Mouse (Mus musculus) frontal cortex, adult (tissue): ENCODE results near the gene Rbp7.
"Not testable (repeated sequence)": the region's sequence is repeated elsewhere in the genome, so short reads cannot be mapped to it uniquely, and the experiment has no call there.

Experiments
- ATAC-seq: cut with Nextera tagmentation; 2 replicates; pipeline ENCODE4 v1.9.2; 2017; ENCODE audit warnings: mild to moderate bottlenecking, moderate library complexity, mixed read lengths; ENCODE audit not compliant: low TSS enrichment

The Rbp7 gene

DNA sequence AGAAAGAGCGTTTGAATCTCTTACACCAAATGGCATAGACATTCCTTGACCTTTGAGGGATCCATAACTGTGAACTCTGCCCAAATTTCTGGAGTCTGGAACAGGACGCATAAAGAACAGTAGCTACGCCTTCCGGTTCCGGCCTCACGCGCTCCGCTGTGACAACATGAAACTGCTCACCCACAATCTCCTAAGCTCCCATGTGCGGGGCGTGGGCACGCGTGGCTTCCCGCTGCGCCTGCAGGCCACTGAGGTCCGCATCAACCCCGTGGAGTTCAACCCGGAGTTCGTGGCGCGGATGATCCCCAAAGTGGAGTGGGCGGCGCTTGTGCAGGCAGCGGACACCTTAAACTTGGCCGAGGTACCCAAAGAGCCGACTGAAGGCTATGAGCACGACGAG lies 2.4 kb upstream of the Rbp7 start:
- peak; percentile 41; the same call in 1 of the 2 replicates for ATAC-seq

DNA sequence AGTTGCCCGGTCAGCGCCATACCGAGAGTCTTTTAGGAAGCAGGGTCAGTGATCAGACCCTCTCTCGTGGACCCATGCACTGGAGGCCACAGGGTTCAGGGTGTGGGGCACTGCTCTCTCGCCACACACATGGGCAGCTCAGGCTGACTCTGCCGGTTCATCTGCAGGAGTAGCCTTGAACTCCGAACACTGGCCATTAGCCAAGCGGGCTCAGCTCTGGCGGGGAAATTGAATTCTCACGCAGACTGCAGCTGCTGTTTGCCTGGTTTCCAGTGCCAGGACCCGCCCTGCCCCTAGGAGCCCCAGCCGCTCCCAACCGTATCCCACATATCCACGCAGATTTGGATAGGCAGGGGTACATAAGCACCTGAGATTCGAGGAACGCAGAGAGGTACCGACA lies 515 bp downstream of the Rbp7 start:
- ATAC-seq, result no peak

DNA sequence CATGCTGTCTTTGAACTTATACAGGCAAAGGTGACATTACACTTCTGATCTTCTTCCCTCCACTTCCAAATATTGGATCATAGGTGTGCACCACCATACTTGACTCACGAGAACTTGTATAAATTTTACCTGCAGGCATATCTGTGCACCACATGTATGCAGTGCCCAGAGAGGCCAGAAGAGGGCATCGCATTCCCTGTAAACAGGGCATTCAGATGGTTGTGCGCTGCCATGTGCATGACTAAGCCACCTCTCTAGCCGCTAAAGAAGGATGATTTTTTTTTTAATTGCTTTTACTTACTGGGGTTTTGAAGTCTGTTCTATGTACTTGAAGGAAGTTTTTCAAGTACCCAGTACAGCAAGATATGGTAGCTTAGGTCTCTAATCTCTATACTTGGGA lies 1.1 kb downstream of the Rbp7 start:
- no peak for ATAC-seq

DNA sequence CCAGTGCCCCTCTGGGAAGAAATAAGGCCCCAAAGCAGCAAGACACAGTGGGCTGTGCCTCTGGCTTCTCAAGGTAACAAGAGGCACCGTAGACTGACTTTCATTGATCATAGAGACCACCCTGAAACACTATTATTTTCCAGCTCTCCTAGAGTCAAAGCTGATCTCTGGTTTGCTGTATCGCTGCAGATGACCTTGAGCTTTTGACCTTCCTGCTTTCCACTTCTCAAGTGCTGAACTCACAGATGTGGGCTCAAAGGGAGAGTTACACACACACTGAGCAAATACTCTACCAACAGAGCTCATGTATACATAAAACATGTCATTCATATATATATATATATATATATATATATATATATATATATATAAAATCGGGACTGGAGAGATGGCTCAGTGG lies 4.1 kb downstream of the Rbp7 start:
- no peak for ATAC-seq

DNA sequence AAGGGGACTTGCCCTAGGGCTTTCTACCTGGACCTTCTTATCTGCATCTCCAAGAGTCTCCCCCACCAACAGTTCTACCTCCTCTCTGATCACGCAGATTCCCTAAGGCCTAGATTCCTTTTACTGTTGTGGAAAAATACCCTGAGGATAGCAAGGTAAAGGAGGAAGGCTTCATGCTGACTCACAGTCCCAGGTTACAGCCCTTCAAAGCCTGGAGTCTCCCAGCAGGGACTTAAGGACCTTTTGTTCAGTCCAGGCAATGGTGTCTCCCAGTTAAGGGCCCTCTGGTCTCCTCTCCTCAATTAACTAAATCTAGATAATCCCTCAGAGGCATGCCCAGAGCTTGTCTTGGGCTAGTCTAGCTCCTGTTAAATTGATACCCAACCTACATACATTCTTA lies 8.5 kb downstream of the Rbp7 start:
- no peak for ATAC-seq

DNA sequence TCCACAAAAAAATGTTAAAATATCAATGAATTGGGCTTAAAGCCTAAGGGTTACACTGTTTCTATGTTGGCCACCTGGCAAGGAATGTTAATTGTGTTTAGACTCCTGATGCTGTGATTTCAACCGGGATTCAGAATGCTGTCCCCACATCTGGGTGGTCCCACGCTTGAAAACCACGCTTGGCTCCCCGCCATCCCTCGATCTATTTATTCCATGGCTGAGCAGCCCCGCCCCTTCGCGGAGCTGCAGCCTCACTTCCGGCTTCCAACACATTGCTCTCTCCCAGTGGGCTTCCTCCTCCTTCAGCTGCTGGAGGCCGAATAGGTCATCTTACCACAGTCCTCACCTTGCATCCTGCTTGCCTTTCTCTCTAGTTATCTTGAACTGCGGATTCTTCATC lies 8.9 kb downstream of the Rbp7 start:
- no peak for ATAC-seq

DNA sequence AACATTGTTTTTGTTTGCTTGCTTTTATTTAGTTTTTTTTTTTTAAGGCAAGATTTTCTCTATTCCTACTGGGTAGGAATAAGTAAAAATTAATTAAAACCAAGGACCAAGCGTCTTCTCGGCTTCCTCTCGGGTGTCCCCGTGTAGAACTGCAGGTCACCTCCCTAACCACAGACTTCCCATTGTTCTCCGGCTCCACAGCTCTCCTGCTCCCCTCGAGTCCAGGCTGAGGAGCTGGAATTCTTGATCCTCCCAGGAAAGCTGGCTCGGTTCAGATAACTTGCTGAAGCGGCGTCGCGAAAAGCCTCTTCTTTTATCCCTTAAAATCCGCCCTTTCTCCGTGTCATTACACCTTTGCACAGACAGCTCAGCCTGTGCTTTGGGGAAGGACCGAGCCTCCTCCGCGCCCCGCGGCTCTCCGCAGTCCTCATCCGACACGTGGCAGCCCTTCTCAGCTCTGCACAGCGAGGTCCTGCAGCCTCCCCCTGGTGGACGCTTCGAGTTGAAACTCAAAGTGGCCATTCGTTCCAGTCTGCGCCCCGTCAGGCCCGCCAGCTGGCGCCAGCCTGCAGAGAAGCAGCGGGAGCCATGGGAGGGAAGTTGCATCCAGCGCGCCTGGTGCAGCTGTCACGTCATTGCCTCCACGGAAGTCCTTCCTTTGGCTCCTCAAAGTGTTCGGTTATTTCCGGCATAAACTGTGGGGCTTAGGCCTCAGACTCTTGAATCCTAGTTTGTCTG lies 9.6 kb downstream of the Rbp7 start:
- peak; percentile 99 for ATAC-seq

DNA sequence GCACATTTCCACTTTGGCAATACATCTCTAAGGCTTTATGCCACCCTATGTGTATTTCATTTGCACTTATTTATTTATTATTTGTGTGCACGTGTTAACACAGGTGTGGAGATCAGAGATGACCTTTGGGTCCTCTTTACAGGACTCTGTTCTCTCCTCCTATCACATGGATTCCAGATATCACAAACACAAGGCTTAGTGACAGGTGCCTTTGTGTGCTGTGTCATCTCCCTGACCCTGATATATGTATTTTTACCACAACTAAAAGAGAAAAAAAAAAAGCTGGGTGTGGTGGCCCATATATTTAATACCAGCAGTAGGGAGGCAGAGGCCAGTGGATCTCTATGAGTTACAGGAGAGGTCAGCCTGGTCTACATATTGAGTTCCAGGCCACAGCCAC lies 10.3 kb downstream of the Rbp7 start:
- ATAC-seq, result no peak

DNA sequence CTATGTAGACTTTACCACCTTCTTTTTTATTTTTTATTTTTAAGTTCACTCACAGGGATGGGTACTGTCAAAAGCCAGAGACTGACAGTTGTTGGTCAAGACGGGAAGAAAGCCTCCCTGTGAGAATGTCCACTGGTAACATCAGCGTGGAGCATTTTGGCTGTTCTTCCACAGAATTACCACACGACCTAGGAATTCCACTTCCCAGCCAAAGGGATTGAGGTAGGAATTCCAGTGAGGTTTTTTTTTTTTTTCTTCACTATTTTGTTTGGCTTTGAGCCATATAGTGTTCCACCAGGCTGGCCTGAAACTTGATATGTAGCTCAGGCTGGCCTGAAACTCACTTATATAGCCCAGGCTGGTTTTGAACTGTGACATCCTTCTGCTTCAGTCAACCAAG lies 12.3 kb downstream of the Rbp7 start:
- no peak for ATAC-seq

DNA sequence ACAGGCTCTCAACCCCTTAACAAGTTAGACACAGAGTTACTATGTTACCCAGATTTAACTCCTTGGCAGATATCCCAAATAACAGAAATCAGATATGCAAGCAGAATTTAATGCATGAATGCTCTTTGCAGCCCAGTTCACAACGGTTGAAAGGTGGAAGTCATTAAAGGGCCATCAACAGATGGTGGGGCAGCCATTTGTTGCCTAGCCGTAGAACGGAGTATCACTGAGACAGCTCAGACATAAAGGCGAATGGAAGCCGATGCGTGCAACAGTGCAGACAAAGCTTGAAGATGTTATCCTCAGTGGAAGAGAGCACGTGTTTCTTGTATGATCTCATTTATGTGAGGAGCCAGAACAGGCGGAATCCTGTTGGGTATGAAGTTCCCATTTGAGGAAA lies 14.2 kb downstream of the Rbp7 start:
- ATAC-seq, result no peak

DNA sequence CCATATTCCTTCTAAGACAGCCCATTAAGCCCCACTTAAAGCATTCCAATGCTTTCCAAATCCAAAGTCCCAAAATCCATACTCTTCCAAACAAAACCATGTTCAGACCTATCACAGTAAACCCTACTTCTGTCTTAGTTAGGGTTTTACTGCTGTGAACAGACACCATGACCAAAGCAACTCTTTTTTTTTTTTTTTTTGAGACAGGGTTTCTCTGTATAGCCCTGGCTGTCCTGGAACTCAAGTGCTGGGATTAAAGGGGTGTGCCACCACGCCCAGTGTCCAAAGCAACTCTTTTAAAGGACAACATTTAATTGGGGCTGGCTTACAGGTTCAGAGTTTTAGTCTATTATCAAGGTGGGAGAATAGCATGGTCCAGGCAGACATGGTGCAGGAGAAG lies 22.9 kb downstream of the Rbp7 start:
- ATAC-seq, result not testable (repeated sequence)

DNA sequence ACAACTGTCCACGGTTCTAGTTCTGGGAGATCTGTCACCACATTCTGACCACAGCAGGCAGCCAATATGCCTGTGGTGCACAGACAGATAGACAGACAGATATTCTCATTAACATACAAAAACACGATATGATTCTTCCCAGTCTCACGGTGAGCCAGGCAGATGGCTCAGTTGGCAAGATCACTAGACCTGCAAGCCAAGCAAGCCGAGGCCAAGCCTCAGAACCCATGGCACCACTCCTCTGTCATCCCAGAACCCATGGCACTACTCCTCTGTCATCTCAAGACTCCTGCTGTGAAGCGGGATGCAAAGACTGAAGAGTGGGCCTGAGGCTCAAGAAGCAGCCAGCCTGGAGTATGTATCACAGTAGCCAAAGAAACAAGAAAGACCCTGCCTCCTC lies 25.2 kb downstream of the Rbp7 start:
- ATAC-seq, result no peak

DNA sequence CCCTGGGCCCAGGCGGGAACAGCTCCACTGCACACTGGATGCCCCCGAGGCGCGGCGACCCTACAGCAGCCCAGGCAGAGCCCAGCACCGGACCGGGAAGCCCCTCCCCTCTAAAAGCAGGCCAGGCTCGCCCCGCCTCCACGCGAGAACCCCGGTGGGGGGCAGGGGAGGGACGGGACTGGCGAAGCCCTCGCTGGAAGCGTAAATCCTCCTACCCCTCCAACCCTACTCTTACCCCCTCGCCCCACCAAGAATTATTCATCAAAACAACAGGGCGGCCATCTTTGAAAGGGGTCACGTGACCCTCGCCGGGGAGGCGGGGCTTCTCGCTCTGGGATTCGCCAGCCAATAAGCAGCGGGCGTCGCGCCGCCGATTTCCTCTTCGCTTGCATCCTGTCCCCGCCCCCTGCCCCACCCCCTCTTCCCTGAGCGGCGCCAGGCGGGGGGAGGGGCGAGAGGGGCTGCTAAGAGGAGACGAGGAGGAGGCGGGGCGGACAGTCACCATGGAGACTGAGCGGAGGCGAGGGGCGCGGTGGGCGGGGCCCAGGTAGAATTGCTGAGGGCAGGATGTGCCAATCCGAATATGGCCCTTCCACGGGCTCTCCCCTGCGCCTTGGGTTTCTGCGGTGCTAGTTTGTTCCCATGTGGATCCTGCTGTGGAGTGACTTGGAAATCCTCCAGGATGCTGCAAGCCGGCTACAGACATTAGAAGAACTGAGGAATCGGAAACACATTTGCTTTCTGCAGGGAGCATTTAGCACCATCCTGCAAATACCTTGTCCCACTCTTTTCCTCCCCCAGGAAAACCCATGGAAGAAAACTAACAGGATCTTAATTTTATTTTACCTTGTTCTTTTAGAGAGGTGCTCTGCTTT lies 28.2 kb downstream of the Rbp7 start, which contains the start of gene Ube4b:
Ube4b (minus strand) TSS at position 425 of the 875 bp plus-strand sequence.
- ATAC-seq, result peak; percentile 73

DNA sequence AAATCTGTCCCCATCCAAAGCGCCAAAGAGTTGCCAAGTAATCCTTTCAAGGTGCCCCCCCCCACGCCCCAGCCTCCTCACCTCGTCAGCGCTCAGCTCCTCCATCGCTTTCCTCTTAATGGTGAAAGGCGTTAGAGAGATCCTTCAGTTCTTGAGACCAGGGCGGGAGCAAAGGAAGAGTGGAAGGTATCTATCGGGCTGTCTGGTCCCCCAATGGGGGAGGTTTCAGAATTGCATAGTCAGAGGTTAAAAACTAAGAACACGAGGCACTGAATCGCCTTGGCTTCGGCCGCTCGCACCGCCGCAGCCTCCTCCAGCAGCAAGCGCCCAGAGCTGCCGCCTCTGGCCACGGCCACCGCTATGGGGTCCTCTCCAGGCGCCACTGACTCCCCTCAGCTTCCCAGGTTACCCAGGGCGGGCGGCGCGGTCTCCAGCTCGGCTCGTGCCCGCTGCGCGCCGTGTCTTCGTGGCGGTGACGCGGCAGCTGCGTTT lies 28.9 kb downstream of the Rbp7 start:
- ATAC-seq, result peak; percentile 26

DNA sequence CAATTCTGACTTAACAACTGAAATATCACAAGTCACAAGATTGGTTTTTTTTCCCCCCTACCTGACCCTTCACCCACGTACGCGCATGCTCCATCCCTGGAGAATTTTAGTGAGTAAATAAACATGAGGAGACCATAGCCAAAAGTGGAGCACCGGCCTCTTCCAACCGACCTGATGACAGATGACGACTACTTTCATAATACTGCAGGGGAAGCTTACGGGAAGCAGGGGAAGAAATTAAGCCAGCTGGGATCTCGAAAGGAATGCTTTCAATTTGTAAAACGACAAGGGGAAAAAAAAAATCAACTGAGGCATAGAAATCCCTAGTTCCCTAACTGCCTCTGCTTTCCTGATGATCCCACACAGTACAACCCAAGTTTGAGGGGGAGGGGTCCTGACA lies 30.0 kb downstream of the Rbp7 start:
- no peak for ATAC-seq

DNA sequence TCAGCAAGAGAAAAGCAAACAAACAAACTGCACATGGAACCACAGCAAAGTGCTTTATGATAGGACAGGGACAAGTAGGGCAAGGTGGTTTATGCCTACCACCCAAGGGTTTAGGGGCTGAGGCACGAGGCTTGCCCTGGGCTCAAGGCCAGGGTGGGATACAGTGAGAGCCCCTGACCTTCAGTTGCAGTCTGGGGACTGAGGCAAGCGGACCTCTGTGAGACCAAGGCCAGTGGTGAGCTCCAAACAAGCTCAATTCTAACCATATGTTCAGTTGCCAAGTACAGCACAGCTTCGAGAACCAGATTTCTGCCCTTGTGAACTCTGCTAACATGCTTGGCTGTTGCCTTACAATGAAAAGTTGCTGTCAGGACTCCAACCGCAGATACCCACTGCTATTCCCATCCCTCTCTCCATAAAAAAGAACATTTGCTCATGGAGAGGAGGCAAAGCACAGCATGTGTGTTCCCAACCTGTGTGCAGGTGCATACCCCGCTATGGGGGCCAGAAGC lies 36.9 kb downstream of the Rbp7 start:
- ATAC-seq, result no peak

DNA sequence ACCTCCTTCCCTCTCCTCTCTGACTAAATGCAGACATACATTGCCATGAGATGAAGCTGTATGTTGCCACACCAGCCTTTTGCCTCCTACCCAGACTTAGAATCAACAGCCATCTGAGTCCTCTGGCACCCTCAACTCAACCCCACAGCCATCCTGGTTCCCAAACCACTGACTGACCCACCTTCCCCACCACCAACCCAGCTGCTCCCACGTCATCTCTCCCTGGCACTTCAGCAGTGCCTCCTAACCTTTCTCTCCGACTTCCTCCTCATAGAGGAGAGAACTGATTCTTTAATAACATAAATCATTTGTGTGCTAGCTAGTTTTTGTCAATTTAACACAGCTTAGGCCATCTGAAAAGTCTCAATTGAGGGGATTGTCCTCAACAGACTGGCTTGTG lies 37.8 kb downstream of the Rbp7 start:
- no peak for ATAC-seq

DNA sequence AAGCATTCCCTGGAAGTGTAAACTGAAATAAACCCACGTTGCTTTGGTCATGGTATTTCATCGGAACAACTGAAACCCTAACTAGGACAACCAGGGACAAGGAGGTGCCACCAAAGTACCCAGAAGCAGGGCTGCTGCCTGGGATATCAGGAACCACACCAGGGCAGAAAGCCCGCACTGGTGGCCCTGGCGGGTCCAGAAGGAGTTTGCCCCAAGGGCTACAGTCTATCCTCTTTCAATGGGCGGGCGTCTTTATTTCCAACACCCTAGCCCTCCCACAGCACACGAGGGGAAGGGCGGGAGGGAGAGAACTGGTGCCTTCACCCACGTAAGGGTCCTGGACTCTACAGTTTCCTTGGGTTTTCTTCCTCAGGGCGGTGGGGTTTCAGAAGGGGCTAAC lies 38.4 kb downstream of the Rbp7 start:
- no peak for ATAC-seq

DNA sequence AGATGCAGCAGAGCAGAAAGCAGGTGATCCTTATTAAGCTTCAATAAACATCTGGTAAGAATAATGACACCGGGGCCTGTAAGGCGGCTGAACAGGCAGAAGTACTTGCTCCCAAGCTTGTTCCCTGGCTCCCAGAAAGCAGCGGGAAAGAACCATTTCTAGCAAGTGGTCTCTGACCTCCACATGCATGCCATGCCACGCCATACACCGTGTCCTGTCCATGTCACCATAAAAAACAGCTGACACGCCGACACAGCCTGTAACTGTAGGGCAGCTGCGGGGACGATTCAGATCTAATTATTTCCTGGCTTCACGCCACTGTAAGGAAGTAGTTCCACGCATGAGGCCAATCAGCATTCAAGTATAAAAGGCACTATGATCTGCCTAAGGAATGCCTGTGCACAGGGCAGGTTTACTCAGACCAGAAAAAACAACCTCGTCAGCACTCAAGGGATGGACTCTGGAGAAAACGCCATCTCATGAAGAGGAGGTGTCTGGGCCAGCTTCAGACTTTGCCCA lies 39.1 kb downstream of the Rbp7 start:
- ATAC-seq, result peak; percentile 72; the same call in 1 of the 2 replicates

DNA sequence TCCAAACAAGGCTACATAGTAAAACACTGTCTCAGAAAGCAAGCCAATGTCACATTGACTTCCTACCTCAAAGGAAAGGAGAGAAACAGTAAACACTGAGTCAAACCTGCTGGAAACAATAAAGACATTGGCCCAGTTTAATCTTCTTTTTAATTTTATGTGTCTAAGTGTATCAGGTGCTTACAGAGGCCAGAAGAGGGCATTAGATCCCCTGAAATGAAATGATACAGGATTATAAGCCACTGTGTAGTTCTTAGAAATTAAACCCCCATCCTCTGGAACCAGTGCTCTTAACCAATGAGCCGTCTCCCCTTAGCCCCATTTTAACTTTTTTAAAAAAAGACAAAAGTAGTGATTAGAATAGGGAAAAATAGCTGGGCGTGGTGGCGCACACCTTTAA lies 40.5 kb downstream of the Rbp7 start:
- no peak for ATAC-seq

DNA sequence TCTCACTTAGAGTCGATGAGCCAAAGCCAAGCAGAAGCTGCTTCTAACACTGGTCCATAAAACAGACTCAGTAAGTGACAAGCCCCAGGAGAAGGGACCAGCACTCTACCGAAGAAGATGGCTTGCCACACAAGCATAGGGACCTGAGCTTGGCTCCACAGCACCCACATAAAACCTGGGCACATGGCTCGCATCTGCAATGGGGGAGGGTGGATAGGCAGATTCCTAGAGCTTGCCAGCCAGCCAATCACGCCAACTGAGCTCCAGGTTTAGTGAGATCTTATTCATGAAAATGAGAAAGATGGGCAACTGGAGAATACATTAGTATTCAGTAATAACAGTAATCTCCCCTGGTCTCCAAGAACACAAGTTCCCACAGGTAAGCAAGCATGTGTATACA lies 45.0 kb downstream of the Rbp7 start:
- ATAC-seq, result peak; percentile 52; the same call in 1 of the 2 replicates

DNA sequence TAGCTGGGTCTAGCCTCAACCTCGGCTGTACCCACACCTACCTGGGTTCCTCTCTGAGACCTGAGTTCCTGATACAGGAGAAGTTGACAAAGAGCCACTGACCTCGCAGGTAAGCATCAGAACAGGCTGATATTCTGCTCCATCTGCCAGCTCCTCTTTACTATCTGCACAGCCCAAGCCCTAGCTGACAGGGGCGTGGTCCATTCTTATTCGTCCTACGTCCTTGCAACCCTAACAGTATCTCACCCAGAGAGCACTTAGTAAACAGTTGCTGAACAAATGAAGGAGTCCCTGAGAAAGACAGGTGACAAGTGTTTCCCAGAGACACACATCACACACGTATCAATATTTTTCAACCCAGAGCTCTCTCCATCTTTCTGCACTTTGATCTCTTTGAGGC lies 46.4 kb downstream of the Rbp7 start:
- no peak for ATAC-seq

DNA sequence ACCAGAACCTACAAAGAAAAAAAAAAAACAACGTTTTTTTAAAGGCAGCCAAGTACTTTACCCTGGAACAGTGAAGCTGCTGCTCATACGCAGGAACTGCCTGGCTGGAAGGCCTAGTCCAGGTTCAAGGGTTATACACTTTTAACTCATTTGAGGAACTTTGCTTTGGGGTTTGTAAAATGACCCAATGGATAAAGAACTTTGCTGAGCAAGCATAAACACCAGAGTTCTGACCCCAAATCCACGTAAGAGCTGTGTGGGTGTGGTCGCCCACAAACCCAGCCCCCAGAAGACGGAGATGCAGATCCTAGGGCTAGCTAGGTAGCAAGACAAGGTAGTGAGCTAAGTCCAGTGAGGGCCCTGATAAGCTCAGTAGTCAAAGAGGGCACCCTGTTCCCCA lies 47.3 kb downstream of the Rbp7 start:
- ATAC-seq, result no peak
